ENCODE assay signal across 8 mouse cellular contexts in the genomic region with DNA sequence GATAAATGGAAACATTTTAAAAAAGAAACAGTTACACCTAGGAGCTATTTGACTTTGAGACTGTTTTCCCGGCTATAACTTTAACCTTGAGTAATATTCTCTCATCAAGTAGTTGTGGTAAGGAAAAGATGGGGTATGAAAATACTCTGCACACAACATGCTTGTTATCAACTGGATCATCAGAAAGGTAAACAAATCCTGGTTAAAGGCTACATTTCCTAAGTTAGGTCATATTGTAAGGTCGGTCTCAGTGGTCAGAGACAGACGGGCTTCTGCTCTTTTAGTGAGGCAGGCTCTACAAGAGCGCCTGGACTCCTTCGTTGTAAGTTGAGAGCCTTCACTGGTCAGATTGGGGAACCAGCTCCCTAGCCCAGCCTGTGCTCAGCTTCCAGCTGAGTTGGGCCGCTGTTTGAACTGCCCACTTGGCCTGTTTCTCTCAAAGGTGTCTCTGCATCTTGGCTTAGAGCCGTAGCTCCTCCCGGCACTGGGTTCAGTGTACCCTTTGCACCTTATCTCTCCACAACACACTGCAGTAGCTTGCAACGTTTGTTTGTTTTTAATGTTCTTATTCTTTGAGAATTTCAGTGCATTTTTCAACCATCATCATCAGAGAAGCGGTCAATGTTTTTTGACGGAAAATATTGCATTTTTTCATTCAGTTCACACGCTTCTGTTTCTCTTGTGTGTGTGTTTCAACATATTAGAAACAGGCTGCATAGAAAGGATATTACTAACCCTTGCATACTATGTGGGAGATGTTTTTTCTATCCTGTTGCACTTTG. TPM values are rescaled to one million over a fixed set of nuclear protein-coding genes. Genes with fewer than 3 reads are reported as not detected.
DNase-seq lines count a peak whose midpoint lies in the region; ATAC-seq lines count a peak whose summit lies in the region.

No protein-coding gene starts in this region.

- H3K36me3 ChIP-seq in forebrain, embryonic 11.5 days (ENCODE audit: control insufficient read depth, insufficient read depth, low read length): no peaks in the 10 kb centered on the region

- WGBS in forebrain, embryonic 11.5 days: 66% methylated on average over 12 of the region's 12 CpGs

- no peak for ATAC-seq in forebrain, embryonic 11.5 days (replicated peaks; ENCODE audit: low FRiP score)

- H3K9me3 ChIP-seq in forebrain, embryonic 11.5 days (ENCODE audit: control insufficient read depth, low read length): no peaks in the 10 kb centered on the region

- DNase-seq in A20 (ENCODE audit: low read depth, low spot score): peak; percentile 39
- DNase-seq in MEL-GATA-1-ER (ENCODE audit: extremely low read depth, low read depth): peak; percentile 68
- DNase-seq in forebrain, embryonic 11.5 days (ENCODE audit: low spot score): no peak
- peak; percentile 51 to 64 for DNase-seq in kidney, postnatal 25 days
- peak; percentile 14 for DNase-seq in neural tube, embryonic 10.5 days (ENCODE audit: extremely low spot score, low spot score)
- no peak for DNase-seq in adrenal gland, postnatal 36 days
- DNase-seq in T-cell, adult 2 months (ENCODE audit: low spot score): no peak
- DNase-seq in Muller cell, postnatal 12 days (ENCODE audit: inconsistent ontology term): no peak

- H3K9ac ChIP-seq in forebrain, embryonic 11.5 days (ENCODE audit: low read length): no peak overlapping the region

- peak overlapping the region; percentile 89; the same call in 1 of the 2 replicates for H3K4me3 ChIP-seq in forebrain, embryonic 11.5 days (ENCODE audit: low read depth, low read length)

- H3K27ac ChIP-seq in forebrain, embryonic 11.5 days (ENCODE audit: low read depth, low read length): no peak overlapping the region

- no peaks in the 10 kb centered on the region; the same call in 1 of the 2 replicates for H3K4me1 ChIP-seq in forebrain, embryonic 11.5 days (replicated peaks; ENCODE audit: control insufficient read depth, insufficient read depth, low read length)

- no peak overlapping the region for H3K4me2 ChIP-seq in forebrain, embryonic 11.5 days (ENCODE audit: low read depth, low read length, severe bottlenecking)

- H3K27me3 ChIP-seq in forebrain, embryonic 11.5 days (ENCODE audit: control insufficient read depth, insufficient read depth, low read length): no peaks in the 10 kb centered on the region

RNA-seq across cellular contexts. Expression of a gene that starts 1.8 kb away (rescaled TPM):
- polyA plus RNA-seq in forebrain, embryonic 11.5 days (2014; fragmentation: Nextera tagmentation; extraction: Ambion mirVana): 64.6 and 72.1 TPM in 2 replicates
- total RNA-seq in adrenal gland, postnatal 36 days (2021): 100 to 1,000 TPM; 111 to 119 TPM

RNA-seq across cellular contexts. Expression of a gene that starts 27.0 kb away (rescaled TPM):
- 85.2 and 92.3 TPM in 2 replicates for polyA plus RNA-seq in forebrain, embryonic 11.5 days (2014; fragmentation: Nextera tagmentation; extraction: Ambion mirVana)
- 10 to 100 TPM; 39.8 to 44.5 TPM for total RNA-seq in adrenal gland, postnatal 36 days (2021)

RNA-seq across cellular contexts. Expression of a gene that starts 46.8 kb away (rescaled TPM):
- polyA plus RNA-seq in forebrain, embryonic 11.5 days (2014; fragmentation: Nextera tagmentation; extraction: Ambion mirVana): 12.5 and 14.5 TPM in 2 replicates
- total RNA-seq in adrenal gland, postnatal 36 days (2021): 10 to 100 TPM; 57.8 to 66.6 TPM

Comparison
In these comparisons a context has a peak if more than half of its experiments do, and no peak if none do; other contexts are left out.
1. DNase-seq: peak in A20 (single experiment), MEL-GATA-1-ER (single experiment), kidney, postnatal 25 days (2 of 2) and neural tube, embryonic 10.5 days (single experiment); none in forebrain, embryonic 11.5 days (single experiment), adrenal gland, postnatal 36 days (0 of 2), T-cell, adult 2 months (single experiment) and Muller cell, postnatal 12 days (single experiment).